Mouse (Mus musculus) intestine, postnatal 0 days (tissue): Measurements from ENCODE around the gene Ncor2. TPM values are rescaled to one million over a fixed set of nuclear protein-coding genes. Genes with fewer than 3 reads are reported as not detected.

Experiments used
- ATAC-seq: fragments of 200-750 bp; cut with Nextera tagmentation; 2 replicates; pipeline ENCODE4 v1.8.0; 2017; ENCODE audit warnings: mild to moderate bottlenecking, moderate TSS enrichment, moderate library complexity
- H3K27ac ChIP-seq: fragments of 300-500 bp; sonication (generic); 2 replicates; pipeline ENCODE4 v1.5.1; 2014; ENCODE audit warnings: mild to moderate bottlenecking, low read depth, low read length, moderate library complexity
- H3K27me3 ChIP-seq: fragments of 300-500 bp; sonication (generic); replicated peaks from 2 replicates; pipeline ENCODE4 v1.6.1; 2014; ENCODE audit warnings: low read length, mixed read lengths; ENCODE audit not compliant: control insufficient read depth, insufficient read depth
- H3K36me3 ChIP-seq: fragments of 300-500 bp; sonication (generic); 2 replicates; pipeline ENCODE4 v1.6.1; 2014; ENCODE audit warnings: mild to moderate bottlenecking, moderate library complexity; ENCODE audit not compliant: control insufficient read depth, insufficient read depth
- H3K4me1 ChIP-seq: fragments of 300-500 bp; sonication (generic); replicated peaks from 2 replicates; pipeline ENCODE4 v1.6.1; 2014; ENCODE audit warnings: antibody characterized with exemption, low read length, mixed read lengths; ENCODE audit not compliant: control insufficient read depth, insufficient read depth
- H3K4me2 ChIP-seq: fragments of 300-500 bp; sonication (generic); replicated peaks from 2 replicates; pipeline ENCODE4 v1.6.1; 2014; ENCODE audit warnings: low read depth, mild to moderate bottlenecking, moderate library complexity
- H3K4me3 ChIP-seq: fragments of 300-500 bp; sonication (generic); 2 replicates; pipeline ENCODE4 v1.5.1; 2014; ENCODE audit warnings: low read depth, low read length
- H3K9ac ChIP-seq: fragments of 300-500 bp; sonication (generic); 2 replicates; pipeline ENCODE4 v1.6.1; 2014; ENCODE audit warnings: mild to moderate bottlenecking, low read depth, low read length
- H3K9me3 ChIP-seq: fragments of 300-500 bp; sonication (generic); 2 replicates; pipeline ENCODE4 v1.6.1; 2016; ENCODE audit warnings: mixed run types; ENCODE audit not compliant: control insufficient read depth
- CTCF ChIP-seq: sonication (generic); IDR thresholded peaks from 2 replicates; pipeline ENCODE4 v1.5.1; 2016; ENCODE audit warnings: low read depth, mild to moderate bottlenecking, control low read depth, antibody characterized with exemption, moderate library complexity
- WGBS: fragments of 180-500 bp; shearing (Covaris S2); extraction: QIAGEN DNeasy Blood & Tissue Kit; methylation state at CpG from one replicate; pipeline ENCODE4 v1.1.7; 2014; 5-methylcytosine and 5-hydroxymethylcytosine counted together
- polyA plus RNA-seq: library from polyadenylated mRNA; unstranded; fragments of >200 nt; fragmentation: Nextera tagmentation; extraction: Ambion mirVana; gene quantifications from 2 replicates; pipeline ENCODE4 v1.2.1, GENCODE M21; 2015

The Ncor2 gene
- polyA plus RNA-seq, 1 experiment from 2014 or later: 7.1 TPM

- Histone ChIP-seq H3K4me3 (no peak overlapping the region), H3K27ac (no peak overlapping the region), H3K9ac (no peak overlapping the region), H3K4me2 (no peak overlapping the region), H3K4me1 (no peaks in the 10 kb centered on the region), H3K27me3 (no peaks in the 10 kb centered on the region), H3K9me3 (no peaks in the 10 kb centered on the region), H3K36me3 (peaks cover 59% of the 10 kb centered on the region)
- no peak for ATAC-seq
- WGBS: 62% methylated on average over 2 of the region's 2 CpGs
- TF ChIP-seq CTCF: no peak
Measured at GRCm38 (mm10) chr5:125070399-125070798, 108.6 kb downstream of the Ncor2 start.

GRCm38 (mm10) chr5:125069916-125070315, 109.1 kb downstream of the Ncor2 start:
- TF ChIP-seq CTCF: no peak
- no peak overlapping the region for H3K9ac ChIP-seq
- H3K4me3 ChIP-seq: no peak overlapping the region
- ATAC-seq: no peak
- 85% methylated on average over 5 of the region's 5 CpGs for WGBS
- no peak overlapping the region for H3K27ac ChIP-seq
- no peaks in the 10 kb centered on the region for H3K27me3 ChIP-seq
- H3K9me3 ChIP-seq: no peaks in the 10 kb centered on the region
- peaks cover 61% of the 10 kb centered on the region for H3K36me3 ChIP-seq
- no peak overlapping the region for H3K4me2 ChIP-seq
- H3K4me1 ChIP-seq: no peaks in the 10 kb centered on the region

GRCm38 (mm10) chr5:125069426-125069825, 109.6 kb downstream of the Ncor2 start:
- no peaks in the 10 kb centered on the region for H3K27me3 ChIP-seq
- no peak overlapping the region for H3K9ac ChIP-seq
- ATAC-seq: no peak
- 75% methylated on average over 5 of the region's 5 CpGs for WGBS
- no peak overlapping the region for H3K4me2 ChIP-seq
- no peaks in the 10 kb centered on the region for H3K4me1 ChIP-seq
- H3K27ac ChIP-seq: no peak overlapping the region
- peaks cover 66% of the 10 kb centered on the region for H3K36me3 ChIP-seq
- H3K4me3 ChIP-seq: no peak overlapping the region
- TF ChIP-seq CTCF: no peak
- no peaks in the 10 kb centered on the region for H3K9me3 ChIP-seq

GRCm38 (mm10) chr5:125068371-125068951, 110.6 kb downstream of the Ncor2 start:
- Histone ChIP-seq H3K9me3 (no peaks in the 10 kb centered on the region), H3K4me1 (no peaks in the 10 kb centered on the region), H3K9ac (no peak overlapping the region), H3K27ac (no peak overlapping the region), H3K27me3 (no peaks in the 10 kb centered on the region), H3K4me3 (no peak overlapping the region), H3K36me3 (peaks cover 63% of the 10 kb centered on the region), H3K4me2 (no peak overlapping the region)
- 49% methylated on average over 15 of the region's 16 CpGs for WGBS
- ATAC-seq: no peak
- no peak for TF ChIP-seq CTCF

GRCm38 (mm10) chr5:125067673-125068072, 111.3 kb downstream of the Ncor2 start:
- Histone ChIP-seq H3K27ac (no peak overlapping the region), H3K9me3 (no peaks in the 10 kb centered on the region), H3K4me3 (no peak overlapping the region), H3K4me1 (no peaks in the 10 kb centered on the region), H3K9ac (no peak overlapping the region), H3K27me3 (no peaks in the 10 kb centered on the region), H3K36me3 (peaks cover 62% of the 10 kb centered on the region), H3K4me2 (no peak overlapping the region)
- ATAC-seq: no peak
- WGBS: 85% methylated on average over 14 of the region's 14 CpGs
- no peak for TF ChIP-seq CTCF

GRCm38 (mm10) chr5:125066479-125067471, 112.2 kb downstream of the Ncor2 start:
- H3K27ac ChIP-seq: no peak overlapping the region
- peak; percentile 92 for TF ChIP-seq CTCF
- H3K9ac ChIP-seq: no peak overlapping the region
- 91% methylated on average over 13 of the region's 13 CpGs for WGBS
- ATAC-seq: no peak
- no peaks in the 10 kb centered on the region; the same call in 1 of the 2 replicates for H3K4me1 ChIP-seq
- no peaks in the 10 kb centered on the region for H3K9me3 ChIP-seq
- peaks cover 55% of the 10 kb centered on the region for H3K36me3 ChIP-seq
- H3K27me3 ChIP-seq: no peaks in the 10 kb centered on the region
- H3K4me3 ChIP-seq: no peak overlapping the region
- no peak overlapping the region for H3K4me2 ChIP-seq
